Mouse (Mus musculus) fat pad, adult 2 months (tissue): ENCODE measurements around the gene 9930022D16Rik.
A peak's percentile ranks its signal among the peaks of the same experiment; 100 is the strongest.

Source experiments
- DNase-seq: peaks from one replicate; pipeline ENCODE4 v3.0.0-alpha.2; 2011; ENCODE audit warnings: low read depth, low spot score; ENCODE audit errors: extremely low read depth

The 9930022D16Rik gene

GRCm38 (mm10) chr11:109413617-109414016 is at the start of gene 9930022D16Rik:
9930022D16Rik (plus strand) TSS chr11:109413917.
- DNase-seq = no peak

- DNase-seq = no peak
Observed at GRCm38 (mm10) chr11:109364337-109364736, 49.4 kb upstream of the 9930022D16Rik start.

DNA sequence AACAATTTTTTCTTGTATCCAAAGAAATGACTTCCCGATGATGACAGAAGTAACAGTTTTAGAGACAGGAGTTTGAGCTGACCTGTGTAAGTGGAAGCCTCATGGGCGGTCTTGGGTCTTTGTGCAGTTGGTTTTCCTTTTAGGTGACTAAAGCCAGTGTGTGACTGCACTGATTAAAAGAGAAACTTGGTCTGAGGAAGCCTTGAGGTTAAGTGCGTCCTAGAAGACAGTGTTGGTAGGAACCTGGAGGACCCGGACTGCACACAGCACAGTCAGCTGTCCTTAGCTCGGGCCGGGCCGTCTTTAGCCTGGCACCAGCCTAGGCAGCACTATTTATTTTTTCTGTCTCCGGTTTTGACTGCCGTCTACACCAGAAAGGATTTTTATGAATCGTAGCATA is 48.8 kb upstream of the 9930022D16Rik start:
- DNase-seq = no peak

GRCm38 (mm10) chr11:109365818-109366217 is 47.9 kb upstream of the 9930022D16Rik start:
- DNase-seq = no peak

DNA sequence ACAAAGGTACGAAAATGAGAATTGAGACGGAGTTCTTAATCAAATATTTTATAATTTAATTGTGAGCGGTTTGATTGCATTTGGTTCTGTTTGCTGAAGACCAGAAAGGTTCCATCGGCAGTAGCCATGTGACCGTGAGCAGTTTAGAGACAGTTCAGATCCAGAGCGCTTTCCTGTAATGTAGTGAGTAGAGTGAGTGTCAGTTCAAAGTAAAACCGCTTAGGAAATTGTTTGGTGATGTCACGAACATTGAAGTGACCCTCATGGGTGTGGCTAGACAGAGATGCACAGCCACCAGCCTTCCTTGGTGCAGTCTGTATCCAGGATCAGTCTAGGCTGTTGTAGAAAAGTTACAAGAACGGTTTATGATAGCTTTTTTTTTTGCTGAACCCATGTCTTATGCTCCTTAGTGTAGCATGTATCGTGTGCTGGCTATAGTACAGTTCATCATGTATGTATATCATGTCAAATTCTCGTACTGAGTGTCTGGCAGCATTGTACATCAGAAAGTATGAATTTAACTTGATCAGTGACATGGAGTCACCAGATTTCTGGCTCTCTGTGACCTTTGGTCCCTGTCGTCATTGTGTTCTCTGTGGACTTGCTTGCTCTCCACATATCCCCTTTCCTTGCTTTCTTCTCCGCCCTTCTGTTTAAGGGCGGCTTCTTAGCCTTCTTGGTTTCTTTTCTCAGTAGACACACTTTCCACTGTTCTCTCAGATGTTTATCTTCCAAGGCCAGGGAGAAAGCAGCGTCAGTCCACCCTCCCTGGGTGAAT is 46.7 kb upstream of the 9930022D16Rik start:
- DNase-seq = no peak

GRCm38 (mm10) chr11:109369026-109369637 is 44.6 kb upstream of the 9930022D16Rik start:
- DNase-seq = no peak

- no peak for DNase-seq
Observed at GRCm38 (mm10) chr11:109375412-109375811, 38.3 kb upstream of the 9930022D16Rik start.

DNA sequence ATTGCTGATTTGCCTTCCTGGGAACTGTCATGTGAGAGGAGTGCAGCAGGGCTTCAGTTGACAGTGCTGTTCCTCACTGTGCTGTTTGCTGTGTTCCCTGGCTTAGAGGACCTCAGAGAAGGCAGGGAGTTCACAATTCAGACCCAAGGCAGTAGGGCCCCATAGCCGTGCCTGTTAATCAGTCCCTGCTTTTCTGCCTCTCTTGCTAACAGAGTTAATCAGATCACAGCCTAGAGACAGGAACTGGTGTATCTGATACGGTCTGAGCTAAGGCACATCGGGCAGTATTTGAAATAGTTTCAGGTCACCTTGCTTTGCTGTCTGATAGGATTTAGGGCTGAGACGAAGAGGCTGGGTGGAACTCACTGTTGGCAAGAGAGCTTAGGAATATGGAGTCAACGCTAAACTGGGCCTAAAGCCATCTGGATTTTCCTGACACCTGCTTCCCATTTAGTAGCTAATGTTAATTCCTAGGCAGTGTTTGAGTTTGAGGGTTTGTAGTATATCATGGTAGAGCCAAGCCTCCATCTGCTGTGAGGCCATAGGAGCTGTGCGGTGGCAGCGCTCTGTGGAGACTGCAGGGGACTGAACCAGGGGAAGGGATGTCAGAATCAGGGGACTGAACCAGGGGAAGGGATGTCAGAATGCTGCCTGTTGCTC is 37.1 kb upstream of the 9930022D16Rik start:
- DNase-seq = no peak

GRCm38 (mm10) chr11:109377477-109377876 is 36.2 kb upstream of the 9930022D16Rik start:
- DNase-seq = no peak

DNA sequence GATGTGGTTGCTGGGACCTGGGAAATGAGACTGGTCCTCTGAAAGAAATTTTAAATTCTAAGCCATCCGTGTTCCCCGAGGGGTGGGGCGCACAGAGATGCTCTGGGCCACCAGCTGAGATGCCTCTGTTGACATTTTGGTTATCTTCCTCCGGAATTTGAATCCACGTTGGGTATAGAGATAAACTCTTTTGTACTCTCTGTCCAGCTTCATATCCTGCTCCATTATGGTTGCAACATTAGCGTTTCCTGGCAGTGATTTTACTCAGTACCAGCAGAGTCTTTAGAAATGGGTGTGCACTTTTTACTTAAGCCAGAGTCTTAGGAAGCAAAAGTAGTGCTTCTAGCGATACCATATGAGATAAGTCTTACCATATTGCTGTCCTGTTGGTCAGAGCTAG is 35.7 kb upstream of the 9930022D16Rik start:
- DNase-seq = no peak

GRCm38 (mm10) chr11:109380662-109381061 is 33.1 kb upstream of the 9930022D16Rik start:
- no peak for DNase-seq

GRCm38 (mm10) chr11:109385296-109385695 is 28.4 kb upstream of the 9930022D16Rik start:
- DNase-seq = no peak

DNA sequence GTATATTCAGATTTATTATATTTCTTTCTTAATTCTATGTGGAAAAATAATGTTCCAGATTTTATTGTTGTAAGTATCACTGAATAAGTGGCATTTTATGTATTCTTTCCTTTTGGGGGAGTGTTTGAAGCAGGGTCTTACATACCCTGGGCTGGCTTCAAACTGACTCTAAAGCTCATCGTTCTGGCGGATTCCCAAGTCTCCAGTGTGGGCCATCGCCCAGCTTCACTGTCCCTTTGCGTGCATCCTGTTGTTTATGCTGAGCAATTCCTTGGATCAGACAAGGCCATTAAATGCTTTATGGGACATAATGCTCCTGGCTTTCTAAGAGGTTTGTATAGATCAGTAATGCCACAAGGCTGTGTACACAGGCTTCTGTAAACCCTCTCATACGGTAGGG is 24.7 kb upstream of the 9930022D16Rik start:
- no peak for DNase-seq

DNA sequence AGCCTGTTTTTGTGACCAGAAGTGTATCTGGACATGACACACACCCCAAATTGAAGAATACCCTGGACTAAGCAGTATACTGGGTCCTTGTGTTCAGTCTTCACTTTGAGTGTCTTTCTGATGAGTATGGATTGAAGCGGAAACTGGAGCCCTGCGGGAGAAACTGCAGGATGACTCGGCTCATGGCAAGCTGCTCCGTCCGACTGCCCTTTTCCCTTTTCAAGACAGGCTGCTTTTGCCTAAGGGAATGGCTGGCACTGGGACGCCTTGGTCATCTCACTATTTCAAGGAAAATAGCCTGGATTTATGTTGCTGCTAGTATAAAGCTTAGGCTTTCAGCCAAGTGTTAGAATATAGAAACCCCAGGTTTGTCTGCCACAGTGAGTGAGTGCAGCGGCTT is 22.5 kb upstream of the 9930022D16Rik start:
- no peak for DNase-seq

DNA sequence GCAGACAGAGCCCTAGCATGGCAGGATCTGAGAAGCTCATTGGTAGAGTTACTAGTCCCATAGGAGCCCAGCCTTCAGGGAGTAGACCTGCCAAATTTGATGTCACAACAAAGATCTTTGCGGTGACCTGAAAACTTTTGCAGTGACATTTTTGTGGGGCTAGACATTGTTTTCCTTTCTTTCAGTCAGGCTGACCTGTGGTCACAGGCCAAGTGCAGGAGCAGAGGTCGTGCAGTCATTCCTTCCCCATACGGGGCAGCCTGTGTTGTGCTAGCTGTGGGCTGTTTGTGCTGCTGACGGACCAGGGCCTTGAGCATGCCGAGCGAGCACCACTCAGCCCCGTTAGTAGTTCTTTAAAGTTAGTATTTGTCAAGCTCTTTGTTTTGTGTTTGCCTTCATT is 22.0 kb upstream of the 9930022D16Rik start:
- no peak for DNase-seq

DNA sequence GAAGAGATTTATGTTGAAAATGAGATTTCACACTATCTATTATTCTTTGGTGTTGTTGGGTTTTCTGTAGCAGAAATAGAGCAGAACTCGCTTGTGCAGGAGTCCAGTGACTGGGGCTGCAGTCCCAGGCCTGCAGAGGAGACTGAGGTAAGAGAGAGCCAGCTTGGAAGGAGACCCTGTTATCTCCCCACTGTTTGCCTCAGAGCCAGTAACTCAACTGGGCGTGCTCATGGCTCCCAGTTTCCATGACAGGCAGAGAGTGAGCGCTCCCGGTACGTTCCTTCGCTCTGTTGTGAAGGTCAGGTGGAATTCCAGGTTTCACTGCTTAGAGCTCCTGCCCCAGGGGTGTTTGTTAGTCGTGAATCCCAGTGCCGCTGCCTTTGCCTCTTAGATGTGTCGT is 21.1 kb upstream of the 9930022D16Rik start:
- DNase-seq = no peak

- DNase-seq = no peak
Observed at GRCm38 (mm10) chr11:109394758-109395157, 19.0 kb upstream of the 9930022D16Rik start.

- peak; percentile 31 for DNase-seq
Observed at GRCm38 (mm10) chr11:109395291-109395690, 18.4 kb upstream of the 9930022D16Rik start.

DNA sequence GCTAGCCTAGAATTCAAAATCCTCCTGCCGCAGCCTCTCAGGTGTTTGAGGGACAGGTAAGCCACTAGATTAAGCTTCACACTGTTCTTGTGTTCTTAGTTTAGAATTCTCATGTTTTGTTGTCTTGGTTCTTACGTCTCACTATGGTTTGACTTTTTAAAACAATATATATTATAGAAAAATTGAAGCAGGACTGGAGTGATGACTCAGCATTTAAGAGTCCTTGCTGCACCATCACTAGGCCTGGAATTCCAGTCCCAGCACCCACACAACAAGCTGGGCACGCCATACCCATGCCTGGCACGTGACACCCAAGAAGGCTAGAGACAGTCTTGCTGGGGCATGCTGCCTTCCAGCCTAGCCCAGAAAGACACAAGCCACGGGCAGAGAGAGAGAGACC is 7.3 kb upstream of the 9930022D16Rik start:
- no peak for DNase-seq

GRCm38 (mm10) chr11:109410197-109410980 is 3.3 kb upstream of the 9930022D16Rik start:
- DNase-seq = no peak

DNA sequence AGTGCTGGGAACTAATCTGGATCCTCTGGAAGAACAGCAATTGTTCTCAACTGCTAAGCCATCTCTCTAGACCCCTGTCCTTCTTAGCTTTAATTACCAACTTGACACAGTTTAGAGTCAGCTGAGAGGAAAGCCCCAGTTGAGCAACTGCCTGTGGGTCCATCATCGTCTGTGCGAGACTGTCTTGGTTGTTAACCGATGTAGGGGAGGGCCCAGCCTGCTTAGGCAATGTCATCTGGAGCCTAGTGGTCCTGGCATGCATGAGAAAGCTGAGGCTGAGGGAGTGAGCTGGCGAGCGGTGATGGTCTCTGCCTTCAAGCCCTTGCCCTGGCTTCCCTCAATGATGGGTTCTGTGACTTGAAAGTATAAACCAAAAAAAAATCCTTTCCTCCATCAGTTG is 1.1 kb downstream of the 9930022D16Rik start:
- DNase-seq = no peak
